Mouse (Mus musculus): ENCODE results near the gene Lce3c. TPM values are rescaled to one million over a fixed set of nuclear protein-coding genes. Genes with fewer than 3 reads are reported as not detected.

The Lce3c gene
- polyA plus RNA-seq, 1 experiment from 2014 or later, result not detected

Other genes with a start within 250 kb of the Lce3c start
- not detected in 2 replicates for gene Lce1e, start 235.4 kb upstream of the Lce3c start, polyA plus RNA-seq (2015; fragmentation: Nextera tagmentation; extraction: Ambion mirVana)
- gene Lce1f, start 224.1 kb upstream of the Lce3c start, polyA plus RNA-seq (2015; fragmentation: Nextera tagmentation; extraction: Ambion mirVana), result not detected in 2 replicates
- gene Gm38119, start 205.4 kb upstream of the Lce3c start, polyA plus RNA-seq (2015; fragmentation: Nextera tagmentation; extraction: Ambion mirVana), result not detected in 2 replicates
- gene Lce1g, start 192.1 kb upstream of the Lce3c start, polyA plus RNA-seq (2015; fragmentation: Nextera tagmentation; extraction: Ambion mirVana), result not detected in 2 replicates
- not detected in 2 replicates for gene Lce1h, start 179.4 kb upstream of the Lce3c start, polyA plus RNA-seq (2015; fragmentation: Nextera tagmentation; extraction: Ambion mirVana)
- not detected in 2 replicates for gene Lce1i, start 165.6 kb upstream of the Lce3c start, polyA plus RNA-seq (2015; fragmentation: Nextera tagmentation; extraction: Ambion mirVana)
- not detected in 2 replicates for gene Lce1j, start 154.0 kb upstream of the Lce3c start, polyA plus RNA-seq (2015; fragmentation: Nextera tagmentation; extraction: Ambion mirVana)
- not detected in 2 replicates for gene Lce1k, start 136.6 kb upstream of the Lce3c start, polyA plus RNA-seq (2015; fragmentation: Nextera tagmentation; extraction: Ambion mirVana)
- gene Kprp, start 117.2 kb upstream of the Lce3c start, polyA plus RNA-seq (2015; fragmentation: Nextera tagmentation; extraction: Ambion mirVana), result not detected in 2 replicates
- not detected in 2 replicates for gene Lce1l, start 93.2 kb upstream of the Lce3c start, polyA plus RNA-seq (2015; fragmentation: Nextera tagmentation; extraction: Ambion mirVana)
- not detected in 2 replicates for gene 2310050C09Rik, start 74.3 kb upstream of the Lce3c start, polyA plus RNA-seq (2015; fragmentation: Nextera tagmentation; extraction: Ambion mirVana)
- gene Lce3a, start 18.3 kb upstream of the Lce3c start, polyA plus RNA-seq (2015; fragmentation: Nextera tagmentation; extraction: Ambion mirVana), result not detected in 2 replicates
- not detected in 2 replicates for gene Lce3b, start 11.5 kb upstream of the Lce3c start, polyA plus RNA-seq (2015; fragmentation: Nextera tagmentation; extraction: Ambion mirVana)
- gene Lce3d, start 12.9 kb downstream of the Lce3c start, polyA plus RNA-seq (2015; fragmentation: Nextera tagmentation; extraction: Ambion mirVana), result not detected in 2 replicates
- gene Lce3e, start 22.6 kb downstream of the Lce3c start, polyA plus RNA-seq (2015; fragmentation: Nextera tagmentation; extraction: Ambion mirVana), result not detected in 2 replicates
- gene Lce3f, start 47.7 kb downstream of the Lce3c start, polyA plus RNA-seq (2015; fragmentation: Nextera tagmentation; extraction: Ambion mirVana), result not detected in 2 replicates
- 0.30 and 0.31 TPM in 2 replicates for gene Crct1, start 71.2 kb downstream of the Lce3c start, polyA plus RNA-seq (2015; fragmentation: Nextera tagmentation; extraction: Ambion mirVana)
- gene Lce1m, start 74.6 kb downstream of the Lce3c start, polyA plus RNA-seq (2015; fragmentation: Nextera tagmentation; extraction: Ambion mirVana), result not detected in 2 replicates
- gene Gm4858, start 124.3 kb downstream of the Lce3c start, polyA plus RNA-seq (2015; fragmentation: Nextera tagmentation; extraction: Ambion mirVana), result not detected in 2 replicates
- gene Crnn, start 200.3 kb downstream of the Lce3c start, polyA plus RNA-seq (2015; fragmentation: Nextera tagmentation; extraction: Ambion mirVana), result not detected in 2 replicates